Mouse (Mus musculus) lung, adult 2 months (tissue): ENCODE data around the gene Olfr1123.
"Not testable (repeated sequence)": the region's sequence is repeated elsewhere in the genome, so short reads cannot be mapped to it uniquely, and the experiment has no call there.

ENCODE experiments used
- CTCF ChIP-seq: fragments of 200-500 bp; IDR thresholded peaks from 2 replicates; pipeline ENCODE4 v1.5.1; 2011; ENCODE audit warnings: mild to moderate bottlenecking, low read length, control low read depth; ENCODE audit not compliant: insufficient read depth
- POLR2A ChIP-seq: fragments of 200-500 bp; IDR thresholded peaks from 2 replicates; pipeline ENCODE4 v1.6.1; 2011; ENCODE audit warnings: low read depth, mild to moderate bottlenecking, control low read depth, low read length, borderline replicate concordance; ENCODE audit errors: extremely low read depth

DNA sequence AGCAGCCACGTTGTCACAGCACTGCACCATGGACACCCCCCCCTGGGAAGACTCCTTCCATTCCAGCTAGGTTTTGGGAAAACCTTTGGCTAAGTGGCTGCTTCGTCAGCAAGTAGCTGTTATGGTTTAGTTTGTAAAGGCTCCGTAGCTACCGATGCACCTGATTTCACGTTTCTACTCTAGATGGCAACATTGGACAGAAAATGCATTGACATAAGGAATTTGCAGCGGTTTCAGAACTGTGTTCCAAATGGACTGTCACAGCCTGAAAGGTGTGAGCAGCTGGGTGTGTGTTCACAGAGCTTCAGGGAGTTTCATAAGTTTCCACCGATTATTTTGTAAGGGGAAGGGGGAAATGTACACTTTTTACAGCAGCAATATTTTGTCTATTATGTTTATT is 21.7 kb upstream of the Olfr1123 start:
- not testable (repeated sequence) for TF ChIP-seq CTCF, POLR2A
